Mouse (Mus musculus): ENCODE results near the gene Zfp217. TPM values are rescaled to one million over a fixed set of nuclear protein-coding genes. Genes with fewer than 3 reads are reported as not detected.

Zfp217 gene
- polyA plus RNA-seq, 1 experiment, result 80.0 TPM

- H3K36me3 ChIP-seq (ENCODE audit: control insufficient read depth, insufficient read depth, low read length), result no peaks in the 10 kb centered on the region
- no peak for TF ChIP-seq POLR2A (IDR thresholded peaks at IDR 0.05; ENCODE audit: control insufficient read depth, low read depth, low read length)
- no peak for TF ChIP-seq CTCF (IDR thresholded peaks at IDR 0.05; ENCODE audit: control insufficient read depth, insufficient read depth, insufficient replicate concordance, low read depth, low read length)
- H3K4me1 ChIP-seq (ENCODE audit: control insufficient read depth, insufficient read depth, low read length), result peaks cover 14% of the 10 kb centered on the region
- H3K27me3 ChIP-seq (ENCODE audit: control insufficient read depth, insufficient read depth, low read length), result no peaks in the 10 kb centered on the region
- peak overlapping the region; percentile 79 for H3K4me3 ChIP-seq (ENCODE audit: control insufficient read depth, low read depth, low read length)
- H3K27ac ChIP-seq (ENCODE audit: control insufficient read depth, insufficient read depth, low read depth, low read length), result no peak overlapping the region; the same call in 1 of the 2 replicates
These were observed 19.2 kb downstream of the Zfp217 start for GRCm38 (mm10) chr2:170128461-170129247.

GRCm38 (mm10) chr2:170127523-170127922 is 20.4 kb downstream of the Zfp217 start:
- no peak for TF ChIP-seq POLR2A (IDR thresholded peaks at IDR 0.05; ENCODE audit: control insufficient read depth, low read depth, low read length)
- Histone ChIP-seq H3K4me3 (ENCODE audit: control insufficient read depth, low read depth, low read length) (peak overlapping the region; percentile 56), H3K4me1 (ENCODE audit: control insufficient read depth, insufficient read depth, low read length) (peaks cover 10% of the 10 kb centered on the region), H3K27ac (ENCODE audit: control insufficient read depth, insufficient read depth, low read depth, low read length) (peak overlapping the region; percentile 36; the same call in 1 of the 2 replicates), H3K36me3 (ENCODE audit: control insufficient read depth, insufficient read depth, low read length) (no peaks in the 10 kb centered on the region), H3K27me3 (ENCODE audit: control insufficient read depth, insufficient read depth, low read length) (no peaks in the 10 kb centered on the region)

- Histone ChIP-seq H3K4me3 (ENCODE audit: control insufficient read depth, low read depth, low read length) (peak overlapping the region; percentile 20; the same call in 1 of the 2 replicates), H3K36me3 (ENCODE audit: control insufficient read depth, insufficient read depth, low read length) (no peaks in the 10 kb centered on the region), H3K27ac (ENCODE audit: control insufficient read depth, insufficient read depth, low read depth, low read length) (no peak overlapping the region), H3K4me1 (ENCODE audit: control insufficient read depth, insufficient read depth, low read length) (peaks cover 6% of the 10 kb centered on the region), H3K27me3 (ENCODE audit: control insufficient read depth, insufficient read depth, low read length) (no peaks in the 10 kb centered on the region)
- TF ChIP-seq CTCF (IDR thresholded peaks at IDR 0.05; ENCODE audit: control insufficient read depth, insufficient read depth, insufficient replicate concordance, low read depth, low read length), result no peak
- TF ChIP-seq POLR2A (IDR thresholded peaks at IDR 0.05; ENCODE audit: control insufficient read depth, low read depth, low read length), result no peak
These were observed 21.6 kb downstream of the Zfp217 start for GRCm38 (mm10) chr2:170126266-170126665.

- no peaks in the 10 kb centered on the region for H3K27me3 ChIP-seq (ENCODE audit: control insufficient read depth, insufficient read depth, low read length)
- peak overlapping the region; percentile 74; the same call in 1 of the 2 replicates for H3K27ac ChIP-seq (ENCODE audit: control insufficient read depth, insufficient read depth, low read depth, low read length)
- peaks cover 2% of the 10 kb centered on the region for H3K4me1 ChIP-seq (ENCODE audit: control insufficient read depth, insufficient read depth, low read length)
- TF ChIP-seq CTCF (IDR thresholded peaks at IDR 0.05; ENCODE audit: control insufficient read depth, insufficient read depth, insufficient replicate concordance, low read depth, low read length) (no peak), POLR2A (IDR thresholded peaks at IDR 0.05; ENCODE audit: control insufficient read depth, low read depth, low read length) (no peak; the same call in 1 of the 2 replicates)
- H3K36me3 ChIP-seq (ENCODE audit: control insufficient read depth, insufficient read depth, low read length), result peaks cover 2% of the 10 kb centered on the region; the same call in 1 of the 2 replicates
- H3K4me3 ChIP-seq (ENCODE audit: control insufficient read depth, low read depth, low read length), result peak overlapping the region; percentile 64
These were observed 25.7 kb downstream of the Zfp217 start for GRCm38 (mm10) chr2:170122197-170122596.

- Histone ChIP-seq H3K27me3 (ENCODE audit: control insufficient read depth, insufficient read depth, low read length) (no peaks in the 10 kb centered on the region), H3K27ac (ENCODE audit: control insufficient read depth, insufficient read depth, low read depth, low read length) (no peak overlapping the region), H3K36me3 (ENCODE audit: control insufficient read depth, insufficient read depth, low read length) (peaks cover 2% of the 10 kb centered on the region; the same call in 1 of the 2 replicates), H3K4me1 (ENCODE audit: control insufficient read depth, insufficient read depth, low read length) (peaks cover 2% of the 10 kb centered on the region; the same call in 1 of the 2 replicates), H3K4me3 (ENCODE audit: control insufficient read depth, low read depth, low read length) (peak overlapping the region; percentile 69)
- TF ChIP-seq POLR2A (IDR thresholded peaks at IDR 0.05; ENCODE audit: control insufficient read depth, low read depth, low read length) (no peak), CTCF (IDR thresholded peaks at IDR 0.05; ENCODE audit: control insufficient read depth, insufficient read depth, insufficient replicate concordance, low read depth, low read length) (no peak)
These were observed 27.5 kb downstream of the Zfp217 start for GRCm38 (mm10) chr2:170120139-170121027.

- H3K4me3 ChIP-seq (ENCODE audit: control insufficient read depth, low read depth, low read length), result peak overlapping the region; percentile 69; the same call in 1 of the 2 replicates
- H3K36me3 ChIP-seq (ENCODE audit: control insufficient read depth, insufficient read depth, low read length), result peaks cover 4% of the 10 kb centered on the region; the same call in 1 of the 2 replicates
- H3K27ac ChIP-seq (ENCODE audit: control insufficient read depth, insufficient read depth, low read depth, low read length), result no peak overlapping the region
- H3K4me1 ChIP-seq (ENCODE audit: control insufficient read depth, insufficient read depth, low read length), result no peaks in the 10 kb centered on the region; the same call in 1 of the 2 replicates
- no peak for TF ChIP-seq CTCF (IDR thresholded peaks at IDR 0.05; ENCODE audit: control insufficient read depth, insufficient read depth, insufficient replicate concordance, low read depth, low read length)
- no peak for TF ChIP-seq POLR2A (IDR thresholded peaks at IDR 0.05; ENCODE audit: control insufficient read depth, low read depth, low read length)
- H3K27me3 ChIP-seq (ENCODE audit: control insufficient read depth, insufficient read depth, low read length), result no peaks in the 10 kb centered on the region
These were observed 31.1 kb downstream of the Zfp217 start for GRCm38 (mm10) chr2:170116704-170117281.

Measured in testis, adult 2 months (tissue).